Mouse (Mus musculus): ENCODE results near the gene Krt15. TPM values are rescaled to one million over a fixed set of nuclear protein-coding genes. Genes with fewer than 3 reads are reported as not detected.

The Krt15 gene
- polyA plus RNA-seq, 1 experiment = not detected

DNA sequence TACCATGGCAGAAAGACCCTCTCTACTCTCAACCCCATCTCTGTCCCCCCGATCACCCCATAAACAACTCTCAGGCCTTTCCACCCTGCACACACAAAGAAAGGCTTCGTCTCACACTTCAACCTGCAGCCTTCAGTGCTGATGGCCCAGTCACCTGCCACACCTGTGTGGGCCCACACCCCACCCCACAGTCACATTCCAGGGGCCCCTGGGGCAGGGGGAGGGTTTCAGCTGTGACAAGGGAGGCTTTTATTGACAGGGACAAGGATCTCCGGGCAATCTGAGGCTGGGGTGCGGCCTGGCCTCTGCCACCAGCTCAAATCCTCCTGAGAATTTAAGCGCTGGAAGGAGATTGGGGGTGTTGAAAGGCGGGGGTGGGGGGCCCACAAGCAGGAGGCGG lies 3.1 kb upstream of the Krt15 start:
- Histone ChIP-seq H3K27ac (ENCODE audit: insufficient read depth, low read depth, low read length) (no peak overlapping the region), H3K4me1 (ENCODE audit: control insufficient read depth, insufficient read depth, low read length) (peaks cover 2% of the 10 kb centered on the region; the same call in 1 of the 2 replicates), H3K4me3 (ENCODE audit: insufficient read depth, low read depth, low read length) (no peak overlapping the region)
- TF ChIP-seq CTCF (IDR thresholded peaks at IDR 0.05; ENCODE audit: insufficient read depth, low read depth, low read length) (no peak), POLR2A (IDR thresholded peaks at IDR 0.05; ENCODE audit: insufficient read depth, low read depth, low read length) (no peak)
- WGBS = 79% methylated on average over 7 of the region's 7 CpGs

DNA sequence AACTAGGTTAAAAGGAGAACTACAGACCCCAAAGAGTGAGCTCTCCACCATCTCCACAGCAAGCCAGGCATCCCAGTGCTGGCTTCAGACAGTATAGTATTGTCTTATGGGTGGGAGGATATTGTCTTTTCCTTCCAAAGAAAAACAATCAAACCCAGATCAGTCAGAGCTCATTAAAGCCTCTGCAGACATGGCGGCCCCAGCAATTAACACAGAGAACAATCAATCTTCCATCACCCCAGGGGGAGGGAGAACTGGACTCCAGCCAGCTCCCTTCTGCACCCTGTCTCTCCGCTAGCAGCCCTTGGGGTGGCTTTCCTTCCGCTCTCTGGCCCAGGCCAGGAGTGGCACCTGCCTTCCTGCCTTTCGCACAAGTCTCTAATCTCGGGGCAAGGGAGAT lies 2.0 kb upstream of the Krt15 start:
- TF ChIP-seq POLR2A (IDR thresholded peaks at IDR 0.05; ENCODE audit: insufficient read depth, low read depth, low read length) = no peak
- no peak for TF ChIP-seq CTCF (IDR thresholded peaks at IDR 0.05; ENCODE audit: insufficient read depth, low read depth, low read length)
- Histone ChIP-seq H3K27ac (ENCODE audit: insufficient read depth, low read depth, low read length) (no peak overlapping the region), H3K4me3 (ENCODE audit: insufficient read depth, low read depth, low read length) (no peak overlapping the region), H3K4me1 (ENCODE audit: control insufficient read depth, insufficient read depth, low read length) (peaks cover 2% of the 10 kb centered on the region; the same call in 1 of the 2 replicates)
- 72% methylated on average over 5 of the region's 5 CpGs for WGBS

DNA sequence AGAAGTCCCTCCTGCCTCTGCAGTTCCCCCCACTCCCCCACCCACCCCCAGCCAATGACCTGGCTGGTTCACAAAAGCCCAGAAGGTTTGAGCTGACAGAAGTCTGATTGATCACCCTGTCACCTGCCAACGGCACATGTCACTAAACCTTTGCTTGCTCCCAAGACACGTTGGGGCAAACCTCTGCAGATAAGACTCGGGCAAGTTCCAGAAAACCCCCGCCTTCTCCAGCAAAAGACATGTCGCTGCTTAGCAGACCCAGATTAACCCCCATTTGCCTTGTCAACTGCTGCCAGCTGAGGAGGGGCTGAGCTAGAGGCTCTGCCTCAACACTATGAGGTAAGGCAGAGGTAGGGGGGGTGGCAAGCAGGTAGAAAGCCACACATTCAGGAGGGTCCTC lies 831 bp upstream of the Krt15 start:
- no peak overlapping the region for H3K27ac ChIP-seq (ENCODE audit: insufficient read depth, low read depth, low read length)
- no peak overlapping the region for H3K4me3 ChIP-seq (ENCODE audit: insufficient read depth, low read depth, low read length)
- peaks cover 7% of the 10 kb centered on the region; the same call in 1 of the 2 replicates for H3K4me1 ChIP-seq (ENCODE audit: control insufficient read depth, insufficient read depth, low read length)
- no peak for TF ChIP-seq POLR2A (IDR thresholded peaks at IDR 0.05; ENCODE audit: insufficient read depth, low read depth, low read length)
- TF ChIP-seq CTCF (IDR thresholded peaks at IDR 0.05; ENCODE audit: insufficient read depth, low read depth, low read length) = no peak
- WGBS = 65% methylated on average over 5 of the region's 5 CpGs

GRCm38 (mm10) chr11:100124901-100125300 lies 10.8 kb downstream of the Krt15 start:
- H3K4me1 ChIP-seq (ENCODE audit: control insufficient read depth, insufficient read depth, low read length) = no peaks in the 10 kb centered on the region
- H3K27ac ChIP-seq (ENCODE audit: insufficient read depth, low read depth, low read length) = no peak overlapping the region
- WGBS = 89% methylated on average over 7 of the region's 7 CpGs
- H3K4me3 ChIP-seq (ENCODE audit: insufficient read depth, low read depth, low read length) = no peak overlapping the region
- no peak for TF ChIP-seq POLR2A (IDR thresholded peaks at IDR 0.05; ENCODE audit: insufficient read depth, low read depth, low read length)
- TF ChIP-seq CTCF (IDR thresholded peaks at IDR 0.05; ENCODE audit: insufficient read depth, low read depth, low read length) = no peak

GRCm38 (mm10) chr11:100121466-100121865 lies 14.3 kb downstream of the Krt15 start, which contains the start of gene Krt13:
Krt13 (minus strand) TSS chr11:100121566.
- TF ChIP-seq POLR2A (IDR thresholded peaks at IDR 0.05; ENCODE audit: insufficient read depth, low read depth, low read length) (no peak), CTCF (IDR thresholded peaks at IDR 0.05; ENCODE audit: insufficient read depth, low read depth, low read length) (no peak)
- Histone ChIP-seq H3K4me3 (ENCODE audit: insufficient read depth, low read depth, low read length) (no peak within 1 kb of the TSS), H3K4me1 (ENCODE audit: control insufficient read depth, insufficient read depth, low read length) (no peaks in the 10 kb centered on the region), H3K27ac (ENCODE audit: insufficient read depth, low read depth, low read length) (no peak within 1 kb of the TSS)
- WGBS = 77% methylated on average over 3 of the region's 3 CpGs

DNA sequence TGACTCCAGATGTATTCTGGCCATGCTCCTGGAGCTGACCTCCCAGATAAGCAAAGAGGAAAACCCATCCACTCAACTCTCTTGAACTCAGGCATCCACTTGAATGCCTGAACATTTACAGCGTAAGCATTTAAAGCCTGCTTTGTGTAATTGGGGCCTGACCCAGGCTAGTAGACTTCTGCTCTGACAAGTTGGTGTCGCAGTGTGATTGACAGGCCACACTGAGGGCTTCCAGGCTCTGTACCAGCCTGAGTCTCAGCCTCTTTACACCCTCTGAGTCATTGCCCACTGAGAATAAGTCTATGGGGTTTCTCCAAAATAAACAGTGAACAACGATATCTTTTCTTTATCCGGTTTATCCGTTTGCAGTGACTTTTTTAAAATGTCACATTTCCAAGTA lies 15.4 kb downstream of the Krt15 start:
- Histone ChIP-seq H3K4me1 (ENCODE audit: control insufficient read depth, insufficient read depth, low read length) (no peaks in the 10 kb centered on the region), H3K4me3 (ENCODE audit: insufficient read depth, low read depth, low read length) (no peak overlapping the region), H3K27ac (ENCODE audit: insufficient read depth, low read depth, low read length) (no peak overlapping the region)
- 88% methylated on average over 5 of the region's 5 CpGs for WGBS
- TF ChIP-seq CTCF (IDR thresholded peaks at IDR 0.05; ENCODE audit: insufficient read depth, low read depth, low read length) (no peak), POLR2A (IDR thresholded peaks at IDR 0.05; ENCODE audit: insufficient read depth, low read depth, low read length) (no peak)

DNA sequence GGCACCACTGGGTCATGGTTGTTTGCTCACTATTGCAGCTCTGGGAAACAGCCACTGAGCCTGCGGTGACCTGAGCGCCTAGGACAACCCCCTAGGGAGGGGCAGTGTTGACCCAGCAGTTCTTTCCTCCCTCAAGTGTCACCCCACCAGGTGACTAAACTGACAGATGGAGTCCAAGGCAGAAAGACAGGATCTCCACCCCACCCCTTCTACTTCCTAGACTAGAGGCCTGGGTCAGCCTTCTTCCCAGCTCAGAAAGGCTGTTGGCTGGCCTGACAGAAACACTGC lies 22.0 kb downstream of the Krt15 start:
- TF ChIP-seq POLR2A (IDR thresholded peaks at IDR 0.05; ENCODE audit: insufficient read depth, low read depth, low read length) = no peak
- TF ChIP-seq CTCF (IDR thresholded peaks at IDR 0.05; ENCODE audit: insufficient read depth, low read depth, low read length) = no peak
- Histone ChIP-seq H3K4me1 (ENCODE audit: control insufficient read depth, insufficient read depth, low read length) (no peaks in the 10 kb centered on the region), H3K4me3 (ENCODE audit: insufficient read depth, low read depth, low read length) (no peak overlapping the region), H3K27ac (ENCODE audit: insufficient read depth, low read depth, low read length) (no peak overlapping the region)
- 83% methylated on average over 2 of the region's 2 CpGs for WGBS

DNA sequence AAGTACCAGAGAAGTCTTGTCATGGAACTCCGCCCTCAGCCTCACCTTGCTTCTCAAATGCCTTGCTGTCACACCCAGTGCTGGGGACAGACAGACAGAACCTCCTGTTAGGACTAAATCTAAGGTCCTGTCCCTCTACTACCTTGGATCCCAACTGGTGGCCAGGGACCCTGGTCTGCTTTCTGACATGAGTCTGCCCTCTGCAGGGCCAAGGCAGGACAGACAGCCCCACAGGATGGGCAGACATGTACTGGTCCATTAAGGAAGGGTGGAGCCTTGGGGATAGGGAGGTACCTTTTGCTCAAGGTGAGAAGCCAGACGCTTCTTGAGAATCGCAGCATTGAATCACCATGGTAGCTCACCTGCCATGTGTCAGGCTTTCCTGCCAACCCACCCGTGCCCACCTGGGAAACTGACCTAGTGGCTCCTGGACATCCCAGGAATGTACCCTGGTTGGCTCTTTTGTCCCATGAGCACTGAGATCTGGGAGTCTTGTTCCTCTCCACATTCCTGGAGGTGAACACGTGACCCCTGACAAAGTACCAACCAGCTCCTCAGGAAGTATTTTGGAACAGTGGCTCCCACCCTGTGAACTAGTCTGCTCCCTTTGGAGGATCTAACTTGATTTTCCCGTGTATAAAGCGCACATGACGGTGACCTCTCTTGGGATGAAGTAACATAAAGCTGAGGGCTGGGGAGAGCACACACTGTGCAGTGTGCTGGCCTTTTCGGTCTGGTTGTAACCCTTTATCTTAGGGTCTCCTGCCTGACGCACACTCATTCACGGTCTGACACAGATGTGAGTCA lies 22.6 kb downstream of the Krt15 start:
- 88% methylated on average over 11 of the region's 11 CpGs for WGBS
- TF ChIP-seq CTCF (IDR thresholded peaks at IDR 0.05; ENCODE audit: insufficient read depth, low read depth, low read length) (no peak), POLR2A (IDR thresholded peaks at IDR 0.05; ENCODE audit: insufficient read depth, low read depth, low read length) (no peak)
- no peak overlapping the region for H3K27ac ChIP-seq (ENCODE audit: insufficient read depth, low read depth, low read length)
- H3K4me1 ChIP-seq (ENCODE audit: control insufficient read depth, insufficient read depth, low read length) = no peaks in the 10 kb centered on the region
- no peak overlapping the region for H3K4me3 ChIP-seq (ENCODE audit: insufficient read depth, low read depth, low read length)

- H3K4me1 ChIP-seq (ENCODE audit: control insufficient read depth, insufficient read depth, low read length) = 0 out of 2 replicates have a peak, but pooled peaks cover 3% of the 10 kb centered on the region
- 94% methylated on average over 6 of the region's 6 CpGs for WGBS
- TF ChIP-seq CTCF (IDR thresholded peaks at IDR 0.05; ENCODE audit: insufficient read depth, low read depth, low read length) (no peak), POLR2A (IDR thresholded peaks at IDR 0.05; ENCODE audit: insufficient read depth, low read depth, low read length) (no peak)
- no peak within 1 kb of the TSS for H3K4me3 ChIP-seq (ENCODE audit: insufficient read depth, low read depth, low read length)
- H3K27ac ChIP-seq (ENCODE audit: insufficient read depth, low read depth, low read length) = no peak within 1 kb of the TSS
These were observed 30.1 kb downstream of the Krt15 start, which contains the start of gene Krt36 for GRCm38 (mm10) chr11:100105576-100106122. Krt36 (minus strand) TSS chr11:100105626.

Measured in olfactory bulb, adult 2 months (tissue).